In the genomic region with DNA sequence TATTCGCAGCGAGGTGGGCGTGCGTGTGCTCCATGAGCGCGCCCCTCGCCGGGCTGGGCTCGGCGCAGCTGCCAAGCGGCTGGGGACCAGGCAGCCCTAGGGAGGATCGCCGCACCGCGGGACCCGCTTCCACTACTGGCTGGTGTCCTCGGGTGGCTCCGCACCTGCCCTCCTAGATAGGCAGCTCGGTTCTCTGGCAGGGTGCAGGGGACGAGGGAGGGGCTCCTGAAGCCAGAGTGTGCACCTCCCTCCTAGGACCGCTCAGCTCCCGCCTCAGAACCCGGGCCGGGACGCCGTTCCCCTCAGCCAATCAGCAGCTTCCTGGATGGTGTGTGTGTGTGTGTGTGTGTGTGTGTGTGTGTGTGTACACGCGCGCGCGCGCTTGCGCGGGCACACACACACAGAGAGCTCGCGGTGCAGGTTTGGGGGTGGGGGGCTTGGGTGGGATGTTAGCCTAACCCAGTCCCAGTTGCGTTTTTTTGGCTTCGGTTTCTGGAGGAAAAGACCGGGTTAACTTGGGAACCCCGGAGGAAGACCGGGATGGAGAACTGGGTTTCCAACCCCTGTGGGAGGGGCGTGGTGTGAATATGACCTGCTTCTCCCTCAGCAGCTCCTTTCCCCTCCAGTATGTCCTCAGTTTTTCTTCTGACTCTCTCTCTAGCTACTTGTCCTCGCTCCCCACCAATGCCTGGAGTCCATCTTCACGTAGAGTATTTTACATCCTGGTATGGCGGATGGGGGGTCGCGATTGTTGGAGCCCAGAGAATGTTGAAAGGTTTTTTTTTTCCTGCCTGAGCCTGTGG, we compare ENCODE assay signal across 9 mouse cellular contexts. TPM values are rescaled to one million over a fixed set of nuclear protein-coding genes. Genes with fewer than 3 reads are reported as not detected.
DNase-seq lines count a peak whose midpoint lies in the region; ATAC-seq and TF ChIP-seq lines count a peak whose summit lies in the region.
"Had no signal": no experiment of that assay in that cellular context is flagged by ENCODE, and none has a peak within 500 bp of the region (broad histone marks: within the 10 kb centered on the region; RNA-seq: fewer than 3 reads in every experiment).

A gene (minus strand): TSS at position 263 of the 803 bp plus-strand sequence.

- peak; percentile 49; the same call in 1 of the 2 replicates for ATAC-seq in kidney, postnatal 0 days (replicated peaks; ENCODE audit: low FRiP score, low read depth)
- peak; percentile 95 for ATAC-seq in hindbrain, embryonic 16.5 days

- H3K4me2 ChIP-seq in kidney, postnatal 0 days (ENCODE audit: low read length): peak within 1 kb of the TSS; percentile 61
- H3K4me2 ChIP-seq in hindbrain, embryonic 16.5 days (ENCODE audit: low read length): peak within 1 kb of the TSS; percentile 78

- TF ChIP-seq CTCF in kidney, postnatal 0 days (IDR thresholded peaks at IDR 0.05; ENCODE audit: low read depth): no peak

- 0 out of 2 replicates have a peak, but pooled peaks cover 7% of the 10 kb centered on the region for H3K4me1 ChIP-seq in kidney, postnatal 0 days (replicated peaks; ENCODE audit: insufficient read depth, low read length)
- peaks cover 12% of the 10 kb centered on the region; the same call in 1 of the 2 replicates for H3K4me1 ChIP-seq in hindbrain, embryonic 16.5 days (ENCODE audit: control insufficient read depth, insufficient read depth, low read depth, low read length)

- H3K27ac ChIP-seq in kidney, postnatal 0 days: no peak within 1 kb of the TSS
- peak within 1 kb of the TSS; percentile 87 for H3K27ac ChIP-seq in hindbrain, embryonic 16.5 days (ENCODE audit: low read depth, low read length)

- H3K9ac ChIP-seq in kidney, postnatal 0 days (ENCODE audit: low read depth, low read length): no peak within 1 kb of the TSS
- peak within 1 kb of the TSS; percentile 87 for H3K9ac ChIP-seq in hindbrain, embryonic 16.5 days (ENCODE audit: low read depth, low read length)

- under 1% methylated on average over 41 of the region's 47 CpGs for whole genome bisulfite sequencing in kidney, postnatal 0 days
- under 1% methylated on average over 47 of the region's 47 CpGs for WGBS in hindbrain, embryonic 16.5 days

- H3K27me3 ChIP-seq in kidney, postnatal 0 days (ENCODE audit: insufficient read depth, low read length): peaks cover 17% of the 10 kb centered on the region
- no peaks in the 10 kb centered on the region for H3K27me3 ChIP-seq in hindbrain, embryonic 16.5 days (replicated peaks; ENCODE audit: control insufficient read depth, insufficient read depth, low read length)

- H3K9me3 ChIP-seq in kidney, postnatal 0 days (replicated peaks; ENCODE audit: low read length): no peaks in the 10 kb centered on the region
- H3K9me3 ChIP-seq in hindbrain, embryonic 16.5 days (ENCODE audit: control insufficient read depth, low read length): no peaks in the 10 kb centered on the region

- no peaks in the 10 kb centered on the region for H3K36me3 ChIP-seq in kidney, postnatal 0 days (ENCODE audit: insufficient read depth, low read length)
- H3K36me3 ChIP-seq in hindbrain, embryonic 16.5 days (ENCODE audit: control insufficient read depth, insufficient read depth, low read length): no peaks in the 10 kb centered on the region

- peak; percentile 3 for DNase-seq in kidney, postnatal 0 days (ENCODE audit: low spot score)
- DNase-seq in kidney, adult 8-10 months: no peak
- DNase-seq in embryo, embryonic 9.5 days (ENCODE audit: extremely low spot score): peak; percentile 62
- DNase-seq in liver: peak; percentile 6
- DNase-seq in right cerebral cortex, postnatal 14 days: peak; percentile 57
- no peak for DNase-seq in gastrocnemius, postnatal 10 days
- DNase-seq in lung, postnatal 4 days: no peak

- peak within 1 kb of the TSS; percentile 37 for H3K4me3 ChIP-seq in kidney, postnatal 0 days (replicated peaks; ENCODE audit: low read depth, low read length)
- H3K4me3 ChIP-seq in hindbrain, embryonic 16.5 days (ENCODE audit: low read length): peak within 1 kb of the TSS; percentile 71

RNA-seq across cellular contexts. Expression of the gene that starts here (rescaled TPM):
- 0.03 TPM in 1 of 2 replicates, not detected in the other for polyA plus RNA-seq in kidney, postnatal 0 days (2015; fragmentation: Nextera tagmentation; extraction: Ambion mirVana)
- polyA plus RNA-seq in hindbrain, embryonic 16.5 days (2015; fragmentation: Nextera tagmentation; extraction: Ambion mirVana): 12.0 and 13.7 TPM in 2 replicates
- not detected for total RNA-seq in gastrocnemius, postnatal 10 days (2021)
- total RNA-seq: neutrophil, adult 5-6 weeks had no signal

Comparison
In these comparisons a context has a peak if more than half of its experiments do, and no peak if none do; other contexts are left out.
1. RNA of the gene that starts here (polyA plus RNA-seq): 12.0 to 13.7 TPM in hindbrain, embryonic 16.5 days; 0.03 TPM in kidney, postnatal 0 days; every median in the first group is over 10 times any median in the second.
2. Peak in DNase-seq, ATAC-seq, H3K4me3 ChIP-seq and H3K4me2 ChIP-seq in kidney, postnatal 0 days; RNA of the gene not detected or under 1 TPM.
3. DNase-seq: peak in embryo, embryonic 9.5 days (single experiment), liver (single experiment) and right cerebral cortex, postnatal 14 days (single experiment); none in kidney, adult 8-10 months (0 of 2), gastrocnemius, postnatal 10 days (single experiment) and lung, postnatal 4 days (0 of 2).